Mouse (Mus musculus): ENCODE data around the gene Socs2.
"Not testable (repeated sequence)": the region's sequence is repeated elsewhere in the genome, so short reads cannot be mapped to it uniquely, and the experiment has no call there.

Socs2 gene

DNA sequence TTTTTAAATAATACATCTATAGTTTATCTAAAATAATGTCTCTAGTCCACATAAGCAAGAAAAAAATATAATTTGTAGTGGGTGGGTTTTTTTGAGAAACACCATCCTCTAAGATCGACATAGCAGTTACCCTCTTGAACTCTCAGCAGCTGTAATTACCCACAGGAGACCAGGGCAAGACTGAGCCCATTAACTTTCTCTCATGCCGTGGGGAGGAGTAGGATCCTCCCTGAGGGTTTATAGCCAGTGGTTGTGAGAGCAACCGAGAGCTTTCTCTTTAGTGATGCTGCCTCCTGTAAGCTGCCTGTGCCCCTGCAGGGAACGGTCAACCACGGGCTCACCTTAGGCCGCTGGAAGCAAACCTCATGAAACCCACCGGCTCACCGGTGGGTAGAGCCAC is 24.9 kb downstream of the Socs2 start:
- no peak for DNase-seq (ENCODE audit: low spot score)

- DNase-seq (ENCODE audit: low spot score): no peak
These were observed 26.1 kb downstream of the Socs2 start for GRCm38 (mm10) chr10:95390871-95391270.

GRCm38 (mm10) chr10:95389805-95390204 is 27.2 kb downstream of the Socs2 start:
- DNase-seq (ENCODE audit: low spot score): not testable (repeated sequence)

DNA sequence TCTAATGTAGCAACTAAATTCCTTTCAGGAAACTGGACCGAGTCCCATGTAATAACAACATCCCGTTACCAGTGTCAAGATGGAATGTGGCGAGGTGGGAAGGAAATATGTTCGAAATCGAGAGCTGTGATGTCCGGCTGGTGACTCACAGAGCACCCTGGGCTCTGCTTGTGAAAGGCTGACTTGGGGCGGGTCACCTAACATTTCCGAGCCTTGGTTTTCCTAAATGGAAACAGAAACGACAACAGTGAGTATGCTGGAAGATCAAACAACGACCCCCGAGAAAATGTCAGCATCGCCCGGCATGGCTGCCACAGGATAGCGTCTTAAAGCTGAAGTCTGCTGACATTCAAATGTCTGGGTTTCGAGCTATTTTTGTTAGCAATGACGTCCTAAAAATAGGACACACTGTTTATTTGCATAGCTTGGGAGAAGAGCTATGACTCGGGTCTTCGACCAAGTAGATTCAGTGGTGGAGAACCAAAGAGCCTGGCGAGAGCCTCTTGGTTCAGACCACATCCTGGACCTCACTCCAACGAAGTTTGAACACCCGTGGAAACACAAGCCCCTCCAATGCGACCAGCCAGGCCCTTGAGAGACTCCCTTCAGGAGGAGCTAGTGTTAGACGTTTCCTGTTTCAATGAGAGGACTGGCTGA is 28.0 kb downstream of the Socs2 start:
- no peak for DNase-seq (ENCODE audit: low spot score)

DNA sequence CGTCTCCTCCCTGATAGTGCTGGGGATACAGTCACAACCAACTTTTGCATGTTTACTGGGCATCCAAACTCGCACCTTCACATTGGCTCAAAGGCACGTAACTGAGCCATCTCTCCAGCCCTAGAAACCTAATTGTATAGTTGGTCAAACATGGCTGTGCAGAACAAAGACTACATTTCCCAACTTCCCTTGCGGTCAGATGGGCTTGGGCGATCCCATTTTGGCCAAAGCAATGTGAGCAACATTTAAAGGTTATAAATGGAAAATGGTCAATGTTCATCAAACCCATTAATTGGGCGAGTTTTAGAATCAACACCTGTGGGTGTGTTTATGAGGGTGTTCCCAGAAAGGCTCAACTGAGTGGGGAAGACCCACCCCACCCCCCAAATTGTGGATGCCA is 30.5 kb downstream of the Socs2 start:
- DNase-seq (ENCODE audit: low spot score): no peak

DNA sequence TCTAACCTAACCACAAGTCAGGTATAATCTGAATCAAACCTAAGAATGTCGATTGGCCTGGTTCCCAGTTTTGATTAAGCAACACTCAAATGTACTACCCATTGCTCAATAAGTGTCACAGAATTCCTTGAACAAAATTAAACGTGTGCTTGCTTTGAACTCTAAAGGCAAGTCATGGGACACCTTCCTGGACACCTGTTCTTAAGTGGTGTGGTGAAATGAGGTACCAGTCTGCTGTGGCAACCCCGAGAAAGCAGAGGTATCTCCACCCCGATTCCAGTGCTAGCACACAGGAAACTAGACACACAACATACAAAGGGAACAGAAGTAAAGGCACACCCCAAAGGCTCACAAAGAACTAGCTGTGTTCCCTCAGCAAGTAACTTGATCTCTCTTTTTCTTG is 31.2 kb downstream of the Socs2 start:
- DNase-seq (ENCODE audit: low spot score): no peak

- DNase-seq (ENCODE audit: low spot score): no peak
These were observed 31.9 kb downstream of the Socs2 start for GRCm38 (mm10) chr10:95385081-95385480.

DNA sequence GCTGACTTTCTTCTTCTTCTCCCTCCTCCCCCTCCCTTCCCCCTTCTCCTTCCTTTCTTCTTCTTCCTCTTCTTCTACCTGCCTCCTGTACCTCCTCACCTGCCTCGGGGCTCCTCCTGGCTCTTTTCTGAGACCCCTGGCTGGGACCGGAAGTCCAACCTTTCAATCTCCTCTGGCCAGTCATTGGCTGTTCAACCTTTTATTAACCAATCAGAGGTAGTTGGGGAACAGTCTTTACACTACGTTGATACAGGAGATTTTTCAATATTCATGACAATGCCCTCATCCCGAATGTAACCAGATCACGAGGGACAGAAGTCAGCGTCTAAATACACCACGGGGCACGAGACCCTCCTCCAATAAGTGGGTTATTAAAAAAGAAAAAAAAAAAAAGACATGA is 32.5 kb downstream of the Socs2 start:
- no peak for DNase-seq (ENCODE audit: low spot score)

- no peak for DNase-seq (ENCODE audit: low spot score)
These were observed 43.6 kb downstream of the Socs2 start for GRCm38 (mm10) chr10:95373340-95373739.

DNA sequence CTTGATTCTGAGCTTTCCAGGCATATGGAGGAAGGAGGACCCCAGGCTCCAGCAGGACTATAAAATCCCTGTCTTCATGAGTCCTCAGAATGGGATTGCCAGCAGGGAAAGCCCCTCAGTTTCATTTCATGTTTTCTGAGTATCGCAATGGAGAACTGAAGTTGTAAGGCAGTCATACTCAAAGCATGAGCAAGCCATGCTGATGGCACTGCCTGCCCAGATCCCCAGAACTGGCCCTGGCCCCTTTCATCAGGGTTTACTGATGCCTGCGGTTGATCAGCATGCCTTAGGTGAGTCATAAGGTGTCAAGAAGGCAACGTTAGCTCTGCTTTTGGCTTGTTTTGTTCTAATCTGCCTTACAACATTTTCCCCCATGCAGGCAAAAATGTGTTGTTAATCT is 45.0 kb downstream of the Socs2 start:
- DNase-seq (ENCODE audit: low spot score): no peak

- no peak for DNase-seq (ENCODE audit: low spot score)
These were observed 47.8 kb downstream of the Socs2 start for GRCm38 (mm10) chr10:95369190-95369589.

DNA sequence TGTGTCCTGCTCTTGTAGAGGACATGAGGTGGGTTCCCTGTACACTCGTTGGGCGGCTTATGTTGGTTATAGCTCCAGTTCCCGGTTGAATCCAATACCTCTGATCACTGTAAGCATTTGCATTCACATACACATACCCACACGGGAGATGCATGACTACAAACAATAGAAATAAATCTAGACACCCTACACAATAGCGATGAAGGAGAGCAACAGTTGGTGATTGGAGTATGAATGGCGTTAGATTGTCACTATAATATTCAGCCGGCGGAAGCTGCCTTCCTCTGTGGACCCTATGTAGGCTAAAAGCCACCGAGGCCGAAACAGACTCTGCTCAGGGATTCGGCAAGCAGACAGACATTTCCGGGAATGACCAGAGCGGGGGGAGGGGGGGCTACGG is 48.8 kb downstream of the Socs2 start:
- no peak for DNase-seq (ENCODE audit: low spot score)

- no peak for DNase-seq (ENCODE audit: low spot score)
These were observed 49.3 kb downstream of the Socs2 start for GRCm38 (mm10) chr10:95367661-95368089.

DNA sequence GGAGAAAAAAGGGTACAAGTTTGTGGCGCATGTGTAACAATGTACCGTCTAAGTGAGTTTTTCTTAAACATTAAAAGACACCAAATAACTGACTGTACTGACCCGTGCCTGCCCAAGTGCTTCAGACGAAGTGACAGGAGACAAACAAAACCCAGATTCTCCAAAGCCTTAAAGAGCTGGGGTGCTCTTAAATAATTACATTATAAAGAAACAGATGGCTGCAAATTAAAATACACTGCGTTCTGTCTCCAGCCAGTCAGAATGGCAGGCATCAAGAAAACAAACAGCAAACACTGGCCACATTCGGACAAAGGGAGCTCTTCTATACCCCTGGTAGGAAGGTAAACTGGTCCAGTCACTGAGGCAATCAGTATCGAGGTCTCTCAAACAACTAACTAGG is 49.7 kb downstream of the Socs2 start:
- no peak for DNase-seq (ENCODE audit: low spot score)

- no peak for DNase-seq (ENCODE audit: low spot score)
These were observed 54.7 kb downstream of the Socs2 start for GRCm38 (mm10) chr10:95362326-95362725.

DNA sequence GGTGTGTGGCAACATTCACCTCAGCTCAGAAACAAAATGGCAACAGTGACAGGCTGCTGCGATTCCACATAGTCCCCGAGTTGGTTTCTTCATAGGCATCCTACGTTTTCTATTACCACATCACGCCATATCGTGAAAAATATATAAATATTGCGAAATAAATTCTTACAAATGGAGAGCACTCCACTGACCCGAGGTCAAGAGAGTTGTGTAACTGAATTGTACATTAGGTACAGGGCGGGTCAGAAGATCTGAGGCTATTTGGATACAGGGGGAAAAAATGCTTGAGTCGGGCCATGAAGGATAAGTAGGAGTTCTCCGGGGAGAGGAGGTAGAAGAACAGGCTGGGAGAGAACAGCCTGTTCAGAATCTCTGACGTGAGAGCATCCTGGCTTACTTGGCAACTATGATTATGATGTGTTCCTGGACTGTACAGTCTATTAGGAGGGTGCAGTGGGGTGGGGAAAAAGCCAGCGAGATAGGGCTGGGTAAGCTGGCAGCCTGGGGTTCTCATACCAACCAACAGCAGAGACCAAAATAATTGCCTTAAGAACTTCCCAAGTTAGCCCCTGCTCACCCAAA is 55.6 kb downstream of the Socs2 start:
- no peak for DNase-seq (ENCODE audit: low spot score)

DNA sequence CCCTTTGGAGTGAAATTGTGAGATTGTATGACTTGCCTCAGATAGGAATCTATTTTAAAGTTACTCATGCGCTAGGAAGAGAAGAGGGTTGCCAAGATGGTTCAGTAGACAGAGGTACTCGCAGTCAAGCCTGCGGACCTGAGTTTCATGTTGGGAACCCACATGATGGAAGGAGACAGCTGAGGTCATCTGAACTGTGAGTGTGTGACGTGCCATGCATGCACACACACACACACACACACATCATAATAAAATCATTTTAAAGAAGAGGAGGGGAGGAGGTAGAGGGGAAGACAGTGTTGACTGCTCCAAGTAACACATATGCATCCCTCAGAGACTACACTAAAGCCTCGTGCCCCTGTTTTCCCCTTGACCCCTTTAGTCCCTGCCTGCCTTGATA is 56.9 kb downstream of the Socs2 start:
- DNase-seq (ENCODE audit: low spot score): no peak

- DNase-seq (ENCODE audit: low spot score): no peak
These were observed 59.3 kb downstream of the Socs2 start for GRCm38 (mm10) chr10:95357721-95358120.

DNA sequence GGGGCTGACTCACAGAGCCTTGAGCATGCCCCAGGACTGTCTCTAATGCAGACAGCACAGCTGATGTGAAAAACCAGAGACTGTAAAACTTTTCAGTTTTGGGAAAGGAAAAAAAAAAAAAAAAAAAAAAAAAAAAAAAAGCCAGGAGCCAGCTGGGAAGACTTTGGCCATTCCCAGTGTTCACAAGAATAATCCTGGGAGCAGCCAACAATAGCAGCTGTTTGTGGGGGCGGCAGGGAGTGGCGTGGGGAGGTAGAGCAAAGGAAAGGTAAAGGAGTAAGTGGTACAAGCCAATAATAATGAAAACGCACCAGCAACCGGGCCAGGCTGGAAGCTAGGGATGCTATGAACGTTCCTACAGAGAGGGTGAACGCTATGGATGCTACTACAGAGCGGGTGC is 60.3 kb downstream of the Socs2 start:
- no peak for DNase-seq (ENCODE audit: low spot score)

DNA sequence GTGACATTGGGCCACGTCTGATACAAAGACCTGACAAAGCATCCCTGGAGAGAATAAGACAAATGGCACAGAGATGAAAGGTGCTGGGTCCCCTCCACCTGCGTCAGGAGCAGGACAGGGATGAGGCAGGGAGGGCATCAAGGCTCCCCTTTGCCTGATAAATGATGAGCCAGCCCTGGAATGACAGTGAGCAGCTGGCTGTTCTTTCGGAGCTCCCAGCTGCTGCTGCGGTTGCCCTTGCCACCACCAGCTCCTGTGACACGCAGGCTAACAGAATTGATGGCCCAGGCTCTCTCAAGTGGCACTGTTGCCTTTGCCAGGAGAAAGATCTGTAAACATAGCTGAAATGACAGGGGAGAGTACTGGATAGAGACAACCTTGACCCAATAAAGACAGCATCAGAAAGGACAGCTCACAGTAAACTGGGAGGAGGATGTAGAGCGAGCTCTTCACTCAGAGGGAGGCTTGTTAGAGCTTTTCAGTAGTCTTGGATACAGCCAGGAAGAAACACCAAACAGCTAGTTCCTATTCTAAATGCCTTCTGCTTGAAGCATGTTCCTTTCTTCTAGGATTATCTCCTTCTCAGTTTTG is 61.2 kb downstream of the Socs2 start:
- no peak for DNase-seq (ENCODE audit: low spot score)

DNA sequence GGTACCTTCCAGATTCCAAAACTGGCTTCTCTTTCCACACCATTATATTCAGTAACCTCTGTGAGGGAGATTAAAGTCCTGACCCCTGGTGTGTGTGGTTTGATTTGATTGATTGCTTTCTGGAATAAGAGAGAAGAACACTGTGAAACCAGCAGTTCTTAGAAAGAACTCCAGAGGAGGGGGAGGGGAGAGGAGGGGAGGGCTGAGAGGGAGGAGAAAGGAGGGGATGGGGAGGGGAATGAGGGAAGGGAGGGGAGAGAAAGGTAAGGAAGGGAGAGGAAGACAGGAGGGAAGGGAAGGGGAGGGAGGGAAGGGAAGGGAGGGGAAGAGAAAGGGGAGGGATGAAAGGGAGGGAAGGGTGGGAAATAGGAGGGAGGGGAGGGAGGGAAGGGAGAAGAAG is 62.3 kb downstream of the Socs2 start:
- DNase-seq (ENCODE audit: low spot score): no peak

DNA sequence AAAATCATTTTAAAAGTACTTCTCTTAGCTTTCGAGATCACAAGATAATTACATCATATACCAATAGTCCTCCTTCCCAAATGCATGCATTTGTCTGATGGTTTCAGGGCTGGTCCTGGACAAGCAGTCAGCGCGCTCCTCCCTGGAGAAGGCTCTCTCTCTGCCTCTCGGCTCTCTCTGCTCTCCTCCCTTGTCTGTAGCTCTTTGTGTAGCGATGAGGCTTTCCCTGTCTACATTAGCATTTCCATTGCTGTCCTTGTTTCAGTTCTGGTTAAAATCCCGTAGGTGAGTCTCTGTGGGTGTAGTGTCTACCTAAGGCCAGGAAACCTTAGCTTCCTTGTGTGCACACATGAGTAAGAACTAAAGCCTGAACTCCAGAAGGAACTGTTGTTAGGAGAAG is 62.9 kb downstream of the Socs2 start:
- DNase-seq (ENCODE audit: low spot score): no peak

GRCm38 (mm10) chr10:95348457-95348856 is 68.5 kb downstream of the Socs2 start:
- no peak for DNase-seq (ENCODE audit: low spot score)

DNA sequence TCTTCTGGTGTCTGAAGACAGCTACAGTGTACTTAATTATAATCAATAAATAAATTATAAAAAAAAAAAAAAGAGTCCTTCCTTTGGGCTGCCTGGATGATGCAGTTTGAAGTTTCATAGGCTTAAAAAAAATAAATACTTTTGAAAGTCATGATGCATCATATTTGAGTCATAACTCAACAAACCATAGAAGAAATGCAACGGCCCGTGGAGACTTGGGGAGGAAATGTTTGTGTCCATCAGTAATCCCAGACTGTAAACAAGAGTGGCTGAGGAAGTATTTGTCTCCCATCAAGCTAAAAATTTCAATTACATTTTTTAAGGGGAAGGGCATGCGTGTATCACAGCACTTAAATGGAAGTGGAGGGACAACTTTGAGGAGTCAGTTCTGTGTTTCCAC is 69.2 kb downstream of the Socs2 start:
- DNase-seq (ENCODE audit: low spot score): no peak
